Mouse (Mus musculus): Measurements from ENCODE around the gene Raver2. TPM values are rescaled to one million over a fixed set of nuclear protein-coding genes. Genes with fewer than 3 reads are reported as not detected.

The Raver2 gene
- polyA plus RNA-seq, 1 experiment from 2014 or later = 3.8 TPM

DNA sequence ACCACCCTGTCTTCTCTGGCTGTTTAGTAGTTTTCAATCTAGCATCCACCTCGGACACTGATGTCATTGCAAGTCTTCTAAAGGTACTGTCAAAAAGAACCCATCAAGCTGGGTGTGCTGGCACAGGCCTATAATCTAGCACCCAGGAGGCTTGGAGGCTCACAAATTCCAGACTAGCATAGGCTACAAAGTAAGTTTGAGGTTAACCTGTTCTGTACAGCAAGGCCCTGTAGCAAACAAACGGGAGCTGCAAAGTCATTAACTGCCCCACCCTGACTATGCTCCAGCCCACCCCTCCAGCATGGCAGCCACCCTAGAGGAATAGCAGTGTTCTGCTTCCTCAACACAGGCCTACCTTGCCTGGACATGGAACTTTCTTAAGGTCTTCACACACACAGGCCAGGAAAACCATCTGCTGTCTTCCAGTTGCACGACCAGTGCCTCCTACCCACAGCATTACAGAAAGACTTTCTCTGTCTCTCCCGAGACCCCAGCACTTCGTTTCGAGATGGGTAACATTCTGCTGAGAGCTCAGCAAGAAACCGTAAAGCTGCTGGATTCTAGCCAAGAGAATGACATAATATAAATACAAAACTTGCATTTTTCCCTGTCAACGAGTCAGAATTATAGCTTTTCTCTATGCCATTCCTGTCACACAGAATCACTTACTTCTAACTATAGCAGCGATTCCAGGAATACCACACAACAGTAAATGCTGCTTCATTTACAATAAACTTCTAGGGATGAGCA lies 128.8 kb downstream of the Raver2 start:
- ATAC-seq (ENCODE audit: extremely low read depth, insufficient number of reproducible peaks, low FRiP score, low TSS enrichment) = no peak
- H3K9ac ChIP-seq = no peak overlapping the region
- H3K27ac ChIP-seq (replicated peaks) = no peak overlapping the region
- no peaks in the 10 kb centered on the region for H3K27me3 ChIP-seq (replicated peaks)
- no peaks in the 10 kb centered on the region for H3K9me3 ChIP-seq
- H3K4me2 ChIP-seq = no peak overlapping the region
- 66% methylated on average over 9 of the region's 9 CpGs for WGBS
- H3K4me1 ChIP-seq = peaks cover 43% of the 10 kb centered on the region
- H3K4me3 ChIP-seq = no peak overlapping the region
- no peaks in the 10 kb centered on the region for H3K36me3 ChIP-seq

DNA sequence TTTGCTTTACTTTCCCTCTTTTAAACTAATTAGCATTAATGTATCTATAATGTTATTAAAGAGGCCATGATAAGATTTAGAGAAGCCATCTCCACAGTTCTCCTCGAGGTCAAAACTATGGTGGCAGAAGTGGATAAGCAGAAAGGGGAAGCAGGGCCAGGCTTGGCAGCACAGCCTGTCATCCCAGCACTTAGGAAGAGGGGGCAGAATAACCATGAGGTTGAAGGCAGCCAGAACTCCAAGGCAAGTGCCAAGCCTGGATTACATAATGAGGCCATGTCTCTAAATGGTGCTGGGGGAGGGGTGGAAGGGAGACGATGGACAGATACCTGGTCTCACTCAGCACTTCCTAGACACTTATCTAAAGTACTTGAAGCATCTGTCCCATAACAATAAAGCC lies 129.6 kb downstream of the Raver2 start:
- H3K27me3 ChIP-seq (replicated peaks) = no peaks in the 10 kb centered on the region
- H3K36me3 ChIP-seq = no peaks in the 10 kb centered on the region
- no peak for ATAC-seq (ENCODE audit: extremely low read depth, insufficient number of reproducible peaks, low FRiP score, low TSS enrichment)
- 9% methylated on average over 2 of the region's 2 CpGs for WGBS
- H3K27ac ChIP-seq (replicated peaks) = no peak overlapping the region
- H3K4me2 ChIP-seq = no peak overlapping the region
- H3K4me3 ChIP-seq = no peak overlapping the region
- no peaks in the 10 kb centered on the region for H3K9me3 ChIP-seq
- peaks cover 49% of the 10 kb centered on the region for H3K4me1 ChIP-seq
- no peak overlapping the region for H3K9ac ChIP-seq

DNA sequence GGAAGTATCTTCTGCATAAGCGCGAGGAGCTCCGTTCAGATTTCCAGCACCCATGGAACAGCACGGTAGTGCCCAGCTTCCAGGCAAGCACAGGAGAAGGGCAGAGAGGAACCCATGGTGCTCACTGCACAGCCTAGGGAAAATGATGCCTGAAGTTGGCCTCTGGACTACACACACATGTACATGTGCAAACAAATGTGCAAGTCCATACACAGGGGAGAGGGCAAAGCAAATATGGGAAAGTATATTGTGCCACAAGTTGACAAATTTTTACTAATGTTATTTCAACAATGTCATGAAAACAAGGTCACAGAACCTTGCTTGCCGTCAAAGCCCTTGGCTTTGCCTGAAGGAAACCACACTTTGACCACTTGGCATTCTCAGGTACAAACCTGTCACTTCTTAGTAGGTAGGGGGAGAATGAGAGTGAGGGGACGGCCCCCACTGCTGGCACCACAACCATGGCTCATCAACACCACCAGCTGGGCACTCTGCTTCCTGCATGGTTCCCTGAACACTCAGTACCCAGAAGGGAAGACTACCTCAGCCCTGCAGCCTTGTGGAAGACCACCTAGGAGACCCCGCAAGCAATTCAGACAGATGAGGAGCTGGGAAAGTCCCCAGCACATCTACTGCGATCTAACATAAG lies 130.8 kb downstream of the Raver2 start:
- Histone ChIP-seq H3K27ac (replicated peaks) (no peak overlapping the region), H3K27me3 (replicated peaks) (no peaks in the 10 kb centered on the region), H3K9me3 (no peaks in the 10 kb centered on the region), H3K4me3 (no peak overlapping the region), H3K36me3 (no peaks in the 10 kb centered on the region), H3K9ac (no peak overlapping the region), H3K4me1 (peaks cover 51% of the 10 kb centered on the region), H3K4me2 (no peak overlapping the region)
- ATAC-seq (ENCODE audit: extremely low read depth, insufficient number of reproducible peaks, low FRiP score, low TSS enrichment) = no peak
- WGBS = 86% methylated on average over 8 of the region's 8 CpGs

Other genes with a start within 250 kb of the Raver2 start
- not detected in 2 replicates for gene Gm10577, start 48.3 kb upstream of the Raver2 start, polyA plus RNA-seq (2015; fragmentation: Nextera tagmentation; extraction: Ambion mirVana)
- gene Jak1, start 196.3 kb downstream of the Raver2 start, polyA plus RNA-seq (2015; fragmentation: Nextera tagmentation; extraction: Ambion mirVana) = 51.5 and 53.6 TPM in 2 replicates

Data from heart, embryonic 13.5 days (tissue).